Mouse (Mus musculus) R1 (cell line): Measurements from ENCODE around the gene Prkrip1.
"Not testable (repeated sequence)": the region's sequence is repeated elsewhere in the genome, so short reads cannot be mapped to it uniquely, and the experiment has no call there.

Experiments used
- DNase-seq: peaks from one replicate; pipeline ENCODE4 v3.0.0-alpha.2; 2018; ENCODE audit warnings: low read depth, low spot score

Prkrip1 gene

DNA sequence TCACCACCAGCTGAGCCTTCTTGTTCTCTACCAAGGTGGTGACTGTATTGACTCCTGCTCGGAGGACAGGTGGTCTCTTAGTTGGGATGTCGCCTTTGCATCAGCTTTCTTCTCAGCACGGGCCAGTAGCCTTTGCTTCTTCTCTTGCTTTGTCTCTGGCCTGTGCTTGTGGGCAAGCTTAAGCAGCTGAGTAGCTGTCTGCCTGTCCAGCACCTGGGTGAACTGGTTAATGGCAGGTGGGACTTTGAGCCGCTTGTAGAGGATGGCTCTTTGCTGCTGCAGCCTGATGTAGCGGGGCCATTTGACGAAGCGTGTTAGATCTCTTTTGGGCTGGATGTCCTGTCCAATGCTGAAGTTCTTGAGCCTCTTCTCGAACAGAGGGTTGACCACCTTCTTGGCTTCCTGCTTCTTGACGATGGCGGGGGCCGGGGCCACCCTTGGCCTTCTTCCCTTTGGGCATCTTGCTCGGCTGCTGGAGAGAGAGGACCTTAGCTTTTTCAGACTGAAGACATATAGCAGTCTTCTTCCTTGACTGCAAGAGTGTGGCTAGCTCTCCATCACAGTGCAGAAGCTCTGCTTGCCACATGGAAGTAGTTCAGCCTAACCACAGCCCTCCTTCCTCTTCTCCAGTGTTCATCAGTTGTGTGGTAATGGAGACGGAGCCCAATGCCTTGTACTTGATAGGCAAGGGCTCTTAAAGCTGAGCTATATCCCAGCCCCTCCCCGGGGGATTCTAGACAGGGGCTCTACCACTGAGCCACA is 12.8 kb upstream of the Prkrip1 start:
- DNase-seq = not testable (repeated sequence)

DNA sequence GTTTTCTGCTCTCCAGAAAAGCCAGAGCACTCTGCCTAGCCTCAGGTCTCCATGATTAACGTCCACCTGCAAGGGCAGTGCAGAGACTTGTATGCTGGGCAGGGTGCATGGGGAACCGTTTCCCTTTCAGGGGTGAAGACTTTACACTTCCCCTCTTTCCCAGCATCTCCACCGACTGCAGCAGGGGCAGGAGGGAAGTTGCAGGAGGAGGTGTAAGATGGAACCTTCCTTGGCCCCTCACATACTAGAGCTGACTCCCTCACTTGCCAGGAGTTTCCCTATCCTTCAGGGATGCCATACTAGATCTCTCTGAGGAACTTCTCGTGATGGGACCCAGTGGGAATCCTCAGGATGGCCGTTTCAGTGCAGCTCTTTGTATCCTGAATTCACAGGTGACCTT is 11.8 kb upstream of the Prkrip1 start:
- DNase-seq = no peak

DNA sequence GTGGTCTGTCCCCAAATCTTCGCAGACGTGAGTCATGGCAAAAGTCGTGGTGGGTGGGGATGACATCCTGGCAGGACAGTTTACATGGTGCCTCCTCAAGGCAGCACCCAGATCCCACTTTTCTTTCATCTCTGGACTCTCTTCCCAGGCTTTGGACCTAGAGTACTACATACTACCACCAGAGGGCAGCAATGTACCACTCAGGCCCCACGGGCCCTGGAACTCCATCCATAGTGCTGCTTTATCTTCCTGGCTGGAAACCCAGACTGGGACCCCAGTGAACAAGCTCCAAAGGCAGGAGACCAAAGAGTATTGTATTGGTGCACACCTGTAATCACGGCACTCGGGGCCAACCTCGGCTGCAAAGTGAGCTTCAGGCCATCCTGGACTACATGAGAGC is 3.1 kb upstream of the Prkrip1 start:
- DNase-seq = peak; percentile 86

DNA sequence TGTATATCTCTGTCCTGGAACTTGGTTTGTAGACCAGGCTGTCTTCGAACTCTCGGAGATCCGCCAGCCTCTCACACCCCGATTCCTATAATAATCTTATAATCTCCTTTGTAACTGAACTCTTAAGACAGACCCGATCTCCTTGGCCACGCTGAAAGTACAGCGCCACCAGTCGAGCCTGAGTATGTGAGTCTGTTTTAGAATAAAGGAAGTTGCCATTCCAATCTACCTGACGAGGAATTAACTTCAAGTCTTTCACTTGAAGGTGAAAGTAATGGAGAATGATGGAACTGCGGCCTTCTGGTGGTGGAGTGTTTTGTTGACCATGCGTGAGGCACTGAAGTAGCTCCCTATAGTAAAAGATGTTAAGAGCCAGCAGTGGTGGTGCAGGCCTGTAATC is 763 bp upstream of the Prkrip1 start:
- DNase-seq = peak; percentile 18

- DNase-seq = peak; percentile 46
Observed at GRCm38 (mm10) chr5:136191870-136192269, 6.9 kb downstream of the Prkrip1 start.

- peak; percentile 58 for DNase-seq
Observed at GRCm38 (mm10) chr5:136186723-136187122, 12.0 kb downstream of the Prkrip1 start.

- DNase-seq = no peak
Observed at GRCm38 (mm10) chr5:136183766-136184165, 15.0 kb downstream of the Prkrip1 start.

GRCm38 (mm10) chr5:136182830-136183229 is 15.9 kb downstream of the Prkrip1 start:
- no peak for DNase-seq

- DNase-seq = no peak
Observed at GRCm38 (mm10) chr5:136182049-136182448, 16.7 kb downstream of the Prkrip1 start.

GRCm38 (mm10) chr5:136181197-136181596 is 17.6 kb downstream of the Prkrip1 start:
- DNase-seq = no peak

- DNase-seq = peak; percentile 49
Observed at GRCm38 (mm10) chr5:136179594-136179993, 19.2 kb downstream of the Prkrip1 start.

DNA sequence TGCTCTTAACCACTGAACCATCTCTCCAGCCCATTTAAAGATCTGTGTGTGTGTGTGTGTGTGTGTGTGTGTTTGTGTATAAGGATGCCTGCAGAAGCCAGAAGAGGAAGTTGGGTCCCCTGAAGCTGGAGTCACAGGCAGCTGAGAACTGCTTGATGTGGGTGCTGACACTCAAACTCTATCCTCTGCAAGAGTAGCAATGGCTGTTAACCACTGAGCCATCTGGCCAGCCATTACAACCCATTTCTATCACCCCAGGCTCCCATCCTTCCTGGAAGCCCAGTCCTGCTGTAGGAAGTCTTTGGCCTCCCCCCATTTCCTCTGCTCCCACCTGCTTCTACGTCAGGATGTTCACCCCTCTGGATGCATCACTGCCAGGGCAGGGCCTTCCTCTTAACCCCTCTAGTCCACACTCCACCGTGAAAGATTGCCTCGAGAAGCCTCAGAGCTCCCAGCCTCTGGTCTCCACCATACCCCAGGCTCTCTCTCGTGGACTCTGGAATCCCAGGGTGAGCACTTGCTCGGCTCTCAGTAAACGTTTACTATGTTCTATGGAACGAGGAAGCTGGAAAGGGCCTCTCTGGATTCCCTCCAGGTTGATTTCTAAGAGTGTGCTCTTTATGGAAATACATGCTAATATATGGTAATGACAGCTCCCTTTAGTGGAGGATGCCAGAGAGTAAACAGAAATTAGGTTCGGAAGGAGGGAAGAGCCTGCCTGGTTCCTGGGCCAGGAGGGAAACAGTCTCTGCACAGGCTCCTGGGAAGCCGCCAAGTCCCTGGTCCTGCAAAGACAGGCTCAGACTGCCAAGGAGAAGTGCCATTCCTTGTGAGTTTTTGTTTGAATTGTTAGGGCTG is 24.9 kb downstream of the Prkrip1 start:
- no peak for DNase-seq

- no peak for DNase-seq
Observed at GRCm38 (mm10) chr5:136172939-136173338, 25.8 kb downstream of the Prkrip1 start.

DNA sequence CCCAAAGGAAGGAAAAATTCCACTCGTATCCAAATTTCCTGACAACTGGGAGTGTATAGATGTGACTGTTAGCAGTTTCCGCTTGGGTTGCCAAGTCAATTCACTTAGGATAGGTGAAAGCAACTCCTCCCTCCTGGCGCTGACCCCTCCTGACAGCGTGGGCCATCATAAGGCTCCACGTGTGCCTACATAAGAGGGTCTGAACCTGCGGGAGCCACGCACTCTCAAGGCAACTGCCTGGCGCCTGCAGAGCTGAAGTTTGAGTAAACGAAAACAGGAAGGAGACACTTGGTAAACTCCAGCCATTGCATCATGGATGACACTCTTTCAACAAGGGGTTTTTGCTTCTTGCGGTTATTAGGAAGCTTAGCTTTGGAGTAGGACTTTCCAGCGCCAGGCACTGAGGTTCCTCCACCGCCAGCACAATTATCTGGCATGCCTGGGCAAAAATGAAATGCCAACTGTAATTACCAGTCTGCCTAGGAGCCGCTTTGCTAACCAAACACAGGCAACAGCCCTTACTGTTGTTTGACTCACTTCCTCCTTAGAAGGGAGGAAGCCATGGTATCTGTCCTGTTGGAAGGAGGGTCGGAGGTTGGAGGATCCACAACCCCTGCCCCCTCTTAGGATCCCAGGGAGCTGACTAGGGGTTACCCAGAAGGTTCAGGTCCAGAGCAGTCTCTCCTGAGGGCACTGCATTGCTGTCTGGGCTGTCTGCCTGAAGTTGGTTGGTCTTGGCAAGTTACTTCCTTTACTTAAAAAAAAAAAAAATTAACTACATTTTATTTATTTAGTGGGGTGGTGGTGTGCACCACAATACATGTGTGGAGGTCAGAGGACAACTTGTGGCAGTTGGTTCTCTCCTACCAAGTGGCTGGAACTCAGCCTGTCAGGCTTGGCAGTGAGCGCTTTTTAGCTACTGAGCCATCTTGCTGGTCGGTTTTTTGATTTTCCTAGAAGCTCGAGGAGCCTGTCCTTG is 27.1 kb downstream of the Prkrip1 start:
- no peak for DNase-seq

DNA sequence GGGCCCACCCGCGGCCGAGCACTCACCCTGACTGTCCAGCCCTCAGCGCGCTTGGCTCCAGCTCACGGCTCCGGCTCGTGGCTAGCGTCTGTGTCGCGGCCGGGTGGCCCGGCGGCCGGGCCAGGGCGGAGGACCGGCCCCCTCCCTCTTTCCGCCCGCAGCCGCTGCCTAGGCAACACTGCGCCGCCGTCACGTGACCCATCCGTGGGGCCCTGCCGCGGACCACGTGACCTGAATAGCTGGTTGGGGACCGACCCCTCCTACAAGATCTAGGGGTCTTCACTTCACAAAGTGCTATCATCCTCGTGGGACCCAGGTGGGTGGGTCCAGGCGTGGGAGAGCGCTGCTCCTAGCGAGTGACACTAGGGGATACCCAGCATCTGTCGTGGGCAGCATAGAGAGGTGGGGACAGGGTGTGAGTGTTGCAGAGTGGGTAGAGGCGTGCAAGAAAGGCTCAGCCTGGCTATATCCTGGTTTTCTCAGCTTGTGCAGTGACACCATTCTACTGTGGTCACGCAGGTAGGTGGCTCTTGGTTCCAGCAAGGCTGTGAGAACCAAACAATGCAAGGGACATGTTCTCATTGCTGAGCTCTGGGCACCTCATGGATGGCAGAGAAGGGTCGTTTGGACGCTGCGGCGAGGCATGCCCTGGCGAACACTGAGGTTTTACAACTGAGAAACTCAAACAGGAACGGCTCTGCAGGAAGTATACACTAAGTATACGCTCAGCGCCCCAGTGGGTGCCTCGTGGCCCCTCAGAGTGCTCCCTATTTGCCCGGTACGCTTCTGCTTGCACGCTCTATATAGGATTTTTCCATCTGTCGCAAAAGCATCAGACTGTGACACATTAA is 28.0 kb downstream of the Prkrip1 start, which contains the start of gene Orai2:
Orai2 (minus strand) TSS at position 202 of the 851 bp plus-strand sequence.
- DNase-seq = peak; percentile 49

DNA sequence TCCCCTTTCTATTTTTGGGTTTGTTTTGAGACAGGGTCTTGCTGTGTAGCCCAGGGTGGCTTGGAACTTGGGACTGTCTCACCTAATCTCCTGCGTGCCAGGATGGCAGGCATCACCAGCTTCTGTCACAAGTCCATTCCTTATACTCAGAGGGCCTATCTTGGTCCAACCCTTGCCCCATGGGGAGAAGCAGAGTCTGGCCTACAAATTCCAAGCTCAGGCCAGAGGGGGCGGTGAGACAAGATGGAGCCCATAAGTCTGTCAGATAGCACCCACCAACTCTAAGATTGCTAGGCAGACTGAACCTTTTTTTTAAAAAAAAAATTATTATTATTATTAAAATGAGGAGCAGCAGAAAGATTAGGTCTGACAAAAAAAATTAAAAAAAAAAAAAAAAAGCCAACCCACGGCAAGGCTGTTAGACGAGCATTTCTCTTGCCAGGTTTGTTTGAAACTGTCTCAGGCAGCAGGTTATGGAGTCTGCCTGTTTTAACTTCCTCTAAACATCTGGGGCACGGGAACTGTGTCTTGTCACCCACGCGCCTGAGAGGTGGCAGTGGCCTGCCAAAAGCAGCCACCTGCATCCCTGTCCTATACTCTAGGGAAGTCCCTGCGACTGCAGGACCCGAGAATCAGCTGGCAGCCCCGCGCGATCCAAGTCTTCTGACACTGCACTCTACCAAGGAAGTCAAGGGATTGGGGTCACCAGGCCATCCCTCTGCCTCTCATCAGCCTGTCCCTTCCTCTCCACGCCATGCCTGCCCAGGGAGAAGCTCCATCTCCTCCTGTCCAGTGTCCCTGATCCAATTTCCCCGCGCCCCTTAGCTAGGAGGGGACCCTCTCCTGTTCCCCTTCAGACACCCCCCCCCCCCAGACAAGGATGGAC is 28.9 kb downstream of the Prkrip1 start:
- DNase-seq = no peak

DNA sequence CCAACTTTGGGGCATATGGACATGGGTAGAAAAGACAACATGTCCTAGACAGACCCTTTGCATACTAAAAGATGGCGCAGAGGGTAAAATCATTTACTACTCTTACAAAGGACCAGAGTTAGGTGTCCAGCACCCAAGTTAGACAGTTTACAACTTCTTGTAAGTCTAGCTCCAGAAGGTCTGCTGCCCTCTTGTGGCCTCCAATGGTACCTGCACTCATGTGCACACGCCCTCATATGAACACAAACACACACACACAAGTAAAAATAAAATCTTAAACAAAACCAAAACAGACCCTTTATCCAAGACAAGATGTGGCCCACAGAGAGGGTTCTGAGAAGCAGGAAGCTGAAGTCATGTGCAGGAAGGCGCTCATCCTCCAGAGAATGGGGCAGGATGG is 30.7 kb downstream of the Prkrip1 start:
- peak; percentile 52 for DNase-seq

GRCm38 (mm10) chr5:136167296-136167695 is 31.5 kb downstream of the Prkrip1 start:
- no peak for DNase-seq

GRCm38 (mm10) chr5:136165246-136165645 is 33.5 kb downstream of the Prkrip1 start:
- no peak for DNase-seq
